Mouse (Mus musculus): ENCODE data around the gene Unc5b. TPM values are rescaled to one million over a fixed set of nuclear protein-coding genes. Genes with fewer than 3 reads are reported as not detected.

The Unc5b gene
- total and polyA plus RNA-seq, 3 experiments, result 0.04 to 0.21 (median 0.06) TPM

DNA sequence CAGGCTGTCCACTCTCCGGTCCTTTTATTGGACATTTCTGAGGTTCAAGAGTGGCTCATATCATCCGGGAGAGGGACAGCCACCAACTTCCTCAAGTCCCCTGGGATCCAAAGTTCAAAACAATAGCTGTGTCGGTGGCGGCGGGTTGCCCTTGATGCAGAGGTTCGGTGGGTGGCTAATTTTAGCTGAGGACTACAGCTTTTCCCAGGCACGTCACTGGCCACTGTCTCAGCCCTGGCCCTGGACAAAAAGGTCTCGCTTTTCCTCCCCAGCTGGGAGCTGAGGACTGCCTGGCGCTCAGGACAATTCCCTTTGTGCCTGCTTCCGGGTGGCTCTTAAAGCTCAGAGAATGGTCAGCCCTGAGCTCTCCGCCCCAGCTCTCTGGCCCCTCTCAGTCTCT, 38.5 kb downstream of the Unc5b start:
- no peak for DNase-seq (ENCODE audit: extremely low read depth)
- TF ChIP-seq BHLHE40 (IDR thresholded peaks at IDR 0.05; ENCODE audit: low read depth, low read length), result no peak
- no peak for TF ChIP-seq HCFC1 (IDR thresholded peaks at IDR 0.05; ENCODE audit: low read depth, low read length)
- TF ChIP-seq KAT2A (IDR thresholded peaks at IDR 0.05; ENCODE audit: insufficient replicate concordance, low read length), result no peak
- no peak for TF ChIP-seq EP300 (IDR thresholded peaks at IDR 0.05; ENCODE audit: low read length)
- TF ChIP-seq CHD1 (IDR thresholded peaks at IDR 0.05; ENCODE audit: low read depth, low read length), result no peak
- no peak for TF ChIP-seq ZC3H11A (IDR thresholded peaks at IDR 0.05; ENCODE audit: low read depth, low read length)
- no peak for TF ChIP-seq RCOR1 (conservative IDR thresholded peaks at IDR 0.05; ENCODE audit: low read depth, low read length)
- TF ChIP-seq USF1 (IDR thresholded peaks at IDR 0.05; ENCODE audit: low read depth, low read length), result no peak
- TF ChIP-seq RAD21 (IDR thresholded peaks at IDR 0.05; ENCODE audit: low read depth, low read length), result no peak
- no peak for TF ChIP-seq MAFK (IDR thresholded peaks at IDR 0.05; ENCODE audit: insufficient replicate concordance, low read length)
- no peak for TF ChIP-seq MYC (IDR thresholded peaks at IDR 0.05; ENCODE audit: low read depth, low read length)
- no peak for TF ChIP-seq GABPA (IDR thresholded peaks at IDR 0.05; ENCODE audit: insufficient replicate concordance, low read depth, low read length)
- no peak for TF ChIP-seq TCF12 (IDR thresholded peaks at IDR 0.05; ENCODE audit: low read depth, low read length)
- no peak for TF ChIP-seq MEF2A (IDR thresholded peaks at IDR 0.05; ENCODE audit: borderline replicate concordance, low read depth, low read length)
- no peak for TF ChIP-seq JUND (conservative IDR thresholded peaks at IDR 0.05; ENCODE audit: low read depth, low read length)
- TF ChIP-seq USF2 (conservative IDR thresholded peaks at IDR 0.05; ENCODE audit: low read depth, low read length), result no peak
- no peak for TF ChIP-seq POLR2AphosphoS2 (IDR thresholded peaks at IDR 0.05; ENCODE audit: low read depth, low read length)
- no peak for TF ChIP-seq SMC3 (IDR thresholded peaks at IDR 0.05; ENCODE audit: low read depth, low read length)
- no peak for TF ChIP-seq MAX (IDR thresholded peaks at IDR 0.05; ENCODE audit: low read length)
- no peak for TF ChIP-seq CTCF (conservative IDR thresholded peaks at IDR 0.05 in 1 of 2, IDR thresholded peaks at IDR 0.05 in 1 of 2; ENCODE audit: low read depth in 2 of 2, low read length in 2 of 2)
- in situ Hi-C loops (cut with MboI; ENCODE audit: low pct_ligation_motif_present, low pct_unique_long_range_greater_than_20kb, low sequenced_read_pairs), result no loop called here
- Histone ChIP-seq H3K4me1 (ENCODE audit: control insufficient read depth in 1 of 2, insufficient read depth in 2 of 2) (0 out of 4 replicates have a peak, but pooled peaks cover 0 to 4% of the 10 kb centered on the region in 2 experiments), H3K36me3 (replicated peaks in 1 of 2; ENCODE audit: control insufficient read depth in 1 of 2, insufficient read depth in 1 of 2, low read length in 1 of 2) (no peaks in the 10 kb centered on the region), H3K79me2 (replicated peaks; ENCODE audit: control insufficient read depth, extremely low read depth, insufficient read depth, poor library complexity, severe bottlenecking) (no peaks in the 10 kb centered on the region), H3K27ac (ENCODE audit: insufficient read depth, low read depth) (no peak overlapping the region), H3K4me3 (replicated peaks in 1 of 3; ENCODE audit: low read depth in 2 of 3, low read length in 2 of 3, poor library complexity in 1 of 3) (no peak overlapping the region), H3K27me3 (replicated peaks) (peaks cover 90% of the 10 kb centered on the region), H3K4me2 (ENCODE audit: insufficient read depth, low read depth, poor library complexity, severe bottlenecking) (no peak overlapping the region), H3K9ac (ENCODE audit: insufficient read depth, low read depth) (no peak overlapping the region), H3K9me3 (replicated peaks; ENCODE audit: low read length) (no peaks in the 10 kb centered on the region)
- dilution Hi-C loops (cut with MboI; ENCODE audit: extremely low pct_ligation_motif_present, extremely low pct_unique_long_range_greater_than_20kb, low sequenced_read_pairs), result no loop called here

DNA sequence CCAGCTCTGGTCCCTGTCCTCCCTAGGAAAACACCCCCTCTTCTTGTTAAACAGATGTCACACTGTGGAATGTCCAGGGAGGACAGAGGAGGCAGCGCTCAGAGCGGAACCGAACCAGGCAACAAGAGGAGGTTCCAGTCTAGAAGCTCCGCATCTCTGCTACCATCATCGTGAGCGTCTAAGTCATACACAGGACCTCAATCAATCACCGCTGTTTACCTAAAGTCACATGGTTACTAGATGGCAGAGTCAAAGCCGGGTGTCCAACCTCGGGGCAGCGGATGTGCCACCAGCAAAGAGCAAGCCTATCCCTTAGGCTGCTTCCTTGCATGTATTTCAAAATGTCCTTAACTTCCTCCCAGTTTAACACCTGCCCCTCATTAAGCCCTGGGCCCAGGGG, 39.0 kb downstream of the Unc5b start:
- Histone ChIP-seq H3K4me1 (ENCODE audit: control insufficient read depth in 1 of 2, insufficient read depth in 2 of 2) (0 out of 4 replicates have a peak, but pooled peaks cover 0 to 4% of the 10 kb centered on the region in 2 experiments), H3K27me3 (replicated peaks) (peaks cover 92% of the 10 kb centered on the region), H3K4me2 (ENCODE audit: insufficient read depth, low read depth, poor library complexity, severe bottlenecking) (no peak overlapping the region), H3K36me3 (replicated peaks in 1 of 2; ENCODE audit: control insufficient read depth in 1 of 2, insufficient read depth in 1 of 2, low read length in 1 of 2) (no peaks in the 10 kb centered on the region), H3K79me2 (replicated peaks; ENCODE audit: control insufficient read depth, extremely low read depth, insufficient read depth, poor library complexity, severe bottlenecking) (no peaks in the 10 kb centered on the region), H3K27ac (ENCODE audit: insufficient read depth, low read depth) (no peak overlapping the region), H3K4me3 (replicated peaks in 1 of 3; ENCODE audit: low read depth in 2 of 3, low read length in 2 of 3, poor library complexity in 1 of 3) (no peak overlapping the region), H3K9me3 (replicated peaks; ENCODE audit: low read length) (no peaks in the 10 kb centered on the region), H3K9ac (ENCODE audit: insufficient read depth, low read depth) (no peak overlapping the region)
- TF ChIP-seq MAFK (IDR thresholded peaks at IDR 0.05; ENCODE audit: insufficient replicate concordance, low read length) (no peak), ZNF384 (IDR thresholded peaks at IDR 0.05; ENCODE audit: low read depth, low read length) (no peak), ELF1 (IDR thresholded peaks at IDR 0.05; ENCODE audit: low read depth, low read length) (no peak), CHD1 (IDR thresholded peaks at IDR 0.05; ENCODE audit: low read depth, low read length) (no peak), MXI1 (IDR thresholded peaks at IDR 0.05; ENCODE audit: low read depth, low read length) (no peak), TBP (conservative IDR thresholded peaks at IDR 0.05; ENCODE audit: low read depth, low read length) (no peak), ZMIZ1 (IDR thresholded peaks at IDR 0.05; ENCODE audit: low read depth, low read length) (no peak), UBTF (IDR thresholded peaks at IDR 0.05; ENCODE audit: low read depth, low read length) (no peak)
- dilution Hi-C loops (cut with MboI; ENCODE audit: extremely low pct_ligation_motif_present, extremely low pct_unique_long_range_greater_than_20kb, low sequenced_read_pairs) (no loop called here), in situ Hi-C loops (cut with MboI; ENCODE audit: low pct_ligation_motif_present, low pct_unique_long_range_greater_than_20kb, low sequenced_read_pairs) (no loop called here)
- no peak for DNase-seq (ENCODE audit: extremely low read depth)
